Mouse (Mus musculus) limb, embryonic 11.5 days (tissue): ENCODE measurements around the gene Adcy4. TPM values are rescaled to one million over a fixed set of nuclear protein-coding genes. Genes with fewer than 3 reads are reported as not detected.
A peak's percentile ranks its signal among the peaks of the same experiment; 100 is the strongest.

Experiments
- ATAC-seq: fragments of 200-750 bp; cut with Nextera tagmentation; 2 replicates; pipeline ENCODE4 v1.8.0; 2017; ENCODE audit warnings: low read depth; ENCODE audit not compliant: insufficient number of reproducible peaks, low FRiP score, low TSS enrichment
- DNase-seq: peaks from one replicate; pipeline ENCODE4 v3.0.0-alpha.2; 2015; ENCODE audit warnings: low spot score
- H3K27ac ChIP-seq: fragments of 300-500 bp; sonication (generic); replicated peaks from 2 replicates; pipeline ENCODE4 v1.5.1; 2014; ENCODE audit warnings: low read depth, mild to moderate bottlenecking, low read length
- H3K27me3 ChIP-seq: fragments of 300-500 bp; sonication (generic); 2 replicates; pipeline ENCODE4 v1.6.1; 2014; ENCODE audit warnings: mild to moderate bottlenecking, low read length, mixed read lengths; ENCODE audit not compliant: control insufficient read depth, insufficient read depth
- H3K36me3 ChIP-seq: fragments of 300-500 bp; sonication (generic); 2 replicates; pipeline ENCODE4 v1.6.1; 2014; ENCODE audit warnings: mild to moderate bottlenecking, low read length, moderate library complexity, mixed read lengths; ENCODE audit not compliant: control insufficient read depth, insufficient read depth
- H3K4me1 ChIP-seq: fragments of 300-500 bp; sonication (generic); 2 replicates; pipeline ENCODE4 v1.6.1; 2014; ENCODE audit warnings: low read length, mixed read lengths; ENCODE audit not compliant: control insufficient read depth, insufficient read depth
- H3K4me2 ChIP-seq: fragments of 300-500 bp; sonication (generic); 2 replicates; pipeline ENCODE4 v1.6.1; 2014; ENCODE audit warnings: low read depth, mild to moderate bottlenecking, moderate library complexity; ENCODE audit not compliant: severe bottlenecking
- H3K4me3 ChIP-seq: fragments of 300-500 bp; sonication (generic); 2 replicates; pipeline ENCODE4 v1.5.1; 2014; ENCODE audit warnings: low read depth, low read length
- H3K9ac ChIP-seq: fragments of 300-500 bp; sonication (generic); 2 replicates; pipeline ENCODE4 v1.6.1; 2014; ENCODE audit warnings: mild to moderate bottlenecking, low read length
- H3K9me3 ChIP-seq: fragments of 300-500 bp; sonication (generic); 2 replicates; pipeline ENCODE4 v1.6.1; 2016; ENCODE audit warnings: low read length; ENCODE audit not compliant: control insufficient read depth
- WGBS: fragments of 180-500 bp; shearing (Covaris S2); extraction: QIAGEN DNeasy Blood & Tissue Kit; methylation state at CpG from one replicate; pipeline ENCODE4 v1.1.7; 2014; 5-methylcytosine and 5-hydroxymethylcytosine counted together
- polyA plus RNA-seq: library from polyadenylated mRNA; unstranded; fragments of >200 nt; fragmentation: Nextera tagmentation; extraction: Ambion mirVana; gene quantifications from 2 replicates; pipeline ENCODE4 v1.2.1, GENCODE M21; 2014

Adcy4 gene
- polyA plus RNA-seq, result 13.2 and 15.0 TPM in 2 replicates

DNA sequence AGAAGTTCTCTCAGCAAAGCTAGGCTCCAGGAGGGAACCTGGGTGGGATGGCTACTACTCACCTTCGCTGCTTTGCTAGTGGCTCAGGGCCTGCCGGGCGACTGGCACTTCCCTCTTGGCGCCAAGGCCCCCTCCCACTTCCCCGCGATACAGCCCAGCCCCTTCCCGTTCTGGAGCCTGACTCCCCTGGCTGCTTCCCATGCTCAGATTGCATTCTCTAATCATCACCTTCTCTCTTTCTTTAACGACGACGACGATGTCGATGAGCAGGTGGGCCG lies at the start of gene Adcy4:
Gene Adcy4, minus strand, starts transcription at position 138 of the 278 bp plus-strand sequence.
- Histone ChIP-seq H3K9ac (peak within 1 kb of the TSS; percentile 49), H3K4me3 (peak within 1 kb of the TSS; percentile 48), H3K4me2 (peak within 1 kb of the TSS; percentile 79), H3K27ac (peak within 1 kb of the TSS; percentile 3; the same call in 1 of the 2 replicates), H3K4me1 (peaks cover 18% of the 10 kb centered on the region), H3K27me3 (peaks cover 26% of the 10 kb centered on the region; the same call in 1 of the 2 replicates), H3K9me3 (no peaks in the 10 kb centered on the region), H3K36me3 (no peaks in the 10 kb centered on the region)
- DNase-seq, result no peak
- ATAC-seq, result peak; percentile 31; the same call in 1 of the 2 replicates
- 3% methylated on average over 13 of the region's 13 CpGs for WGBS

- Histone ChIP-seq H3K9ac (no peak overlapping the region), H3K36me3 (peaks cover 9% of the 10 kb centered on the region; the same call in 1 of the 2 replicates), H3K4me1 (peaks cover 20% of the 10 kb centered on the region), H3K9me3 (no peaks in the 10 kb centered on the region), H3K27ac (no peak overlapping the region), H3K4me3 (no peak overlapping the region), H3K4me2 (no peak overlapping the region), H3K27me3 (no peaks in the 10 kb centered on the region)
- DNase-seq (no peak), ATAC-seq (no peak)
- 78% methylated on average over 4 of the region's 4 CpGs for WGBS
Observed at GRCm38 (mm10) chr14:55833126-55833525, 49.2 kb upstream of the Adcy4 start.

DNA sequence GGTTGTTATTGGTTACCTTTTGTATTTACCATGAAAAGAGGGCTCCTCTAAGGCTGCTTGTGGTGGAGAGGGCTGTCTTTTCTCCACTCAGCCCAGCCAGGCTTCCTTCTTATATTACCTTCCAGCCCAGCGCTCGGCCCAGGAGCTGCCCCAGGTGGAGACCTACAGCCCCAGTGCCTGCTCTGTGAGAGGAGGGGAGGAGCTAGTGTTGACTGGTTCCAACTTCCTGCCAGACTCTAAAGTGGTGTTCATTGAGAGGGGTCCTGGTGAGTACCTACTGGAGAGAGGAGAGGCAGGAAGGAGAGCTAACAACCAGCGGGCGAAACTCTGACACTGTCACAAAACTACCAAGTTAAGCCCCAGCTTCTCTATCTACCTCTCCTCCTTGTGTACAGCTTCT lies 46.4 kb upstream of the Adcy4 start:
- WGBS, result 79% methylated on average over 4 of the region's 4 CpGs

GRCm38 (mm10) chr14:55829854-55830253 lies 46.0 kb upstream of the Adcy4 start:
- Histone ChIP-seq H3K4me1 (peaks cover 21% of the 10 kb centered on the region), H3K4me3 (no peak overlapping the region), H3K9ac (no peak overlapping the region), H3K27me3 (no peaks in the 10 kb centered on the region), H3K27ac (no peak overlapping the region), H3K4me2 (no peak overlapping the region), H3K36me3 (peaks cover 9% of the 10 kb centered on the region; the same call in 1 of the 2 replicates), H3K9me3 (no peaks in the 10 kb centered on the region)
- WGBS, result 91% methylated on average over 16 of the region's 16 CpGs
- DNase-seq, result no peak
- ATAC-seq, result no peak

More for the DNA sequence above, 46.4 kb upstream of the Adcy4 start:
- Histone ChIP-seq H3K9me3 (no peaks in the 10 kb centered on the region), H3K36me3 (peaks cover 9% of the 10 kb centered on the region; the same call in 1 of the 2 replicates), H3K4me2 (no peak overlapping the region), H3K4me1 (peaks cover 26% of the 10 kb centered on the region), H3K27me3 (no peaks in the 10 kb centered on the region), H3K9ac (no peak overlapping the region), H3K4me3 (no peak overlapping the region), H3K27ac (no peak overlapping the region)
- DNase-seq, result no peak
- no peak for ATAC-seq

DNA sequence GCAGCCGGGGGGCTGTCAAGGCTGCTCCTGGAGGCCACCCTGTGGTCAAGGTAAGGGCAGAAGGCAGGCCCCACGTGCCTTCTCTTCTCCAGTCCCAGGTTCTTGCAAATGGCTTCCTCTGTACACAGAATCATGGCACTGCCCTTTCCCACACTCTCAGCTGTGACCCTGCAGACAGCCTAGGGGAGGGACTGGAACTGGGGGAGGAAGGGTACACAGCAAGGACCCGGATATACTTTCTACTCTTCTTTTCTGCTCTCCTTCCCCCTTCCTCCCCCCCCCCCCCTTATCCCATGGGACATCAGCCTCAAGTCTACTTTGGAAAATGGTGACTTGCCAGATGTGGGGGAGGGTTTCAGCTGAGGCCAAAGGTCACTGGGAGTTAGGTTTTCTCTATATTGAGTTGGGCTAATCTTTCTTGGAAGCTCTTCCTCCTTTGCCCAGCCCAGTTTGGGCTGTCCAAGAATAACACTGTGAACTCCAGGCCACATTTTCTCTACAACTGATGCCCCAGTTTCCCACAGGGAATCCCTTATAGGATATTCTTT lies 44.9 kb upstream of the Adcy4 start:
- Histone ChIP-seq H3K27ac (no peak overlapping the region; the same call in 1 of the 2 replicates), H3K36me3 (peaks cover 9% of the 10 kb centered on the region; the same call in 1 of the 2 replicates), H3K27me3 (no peaks in the 10 kb centered on the region), H3K9me3 (no peaks in the 10 kb centered on the region), H3K4me3 (no peak overlapping the region), H3K4me1 (peaks cover 23% of the 10 kb centered on the region), H3K9ac (no peak overlapping the region), H3K4me2 (no peak overlapping the region; the same call in 1 of the 2 replicates)
- ATAC-seq (no peak), DNase-seq (no peak)
- 40% methylated on average over 3 of the region's 3 CpGs for WGBS

DNA sequence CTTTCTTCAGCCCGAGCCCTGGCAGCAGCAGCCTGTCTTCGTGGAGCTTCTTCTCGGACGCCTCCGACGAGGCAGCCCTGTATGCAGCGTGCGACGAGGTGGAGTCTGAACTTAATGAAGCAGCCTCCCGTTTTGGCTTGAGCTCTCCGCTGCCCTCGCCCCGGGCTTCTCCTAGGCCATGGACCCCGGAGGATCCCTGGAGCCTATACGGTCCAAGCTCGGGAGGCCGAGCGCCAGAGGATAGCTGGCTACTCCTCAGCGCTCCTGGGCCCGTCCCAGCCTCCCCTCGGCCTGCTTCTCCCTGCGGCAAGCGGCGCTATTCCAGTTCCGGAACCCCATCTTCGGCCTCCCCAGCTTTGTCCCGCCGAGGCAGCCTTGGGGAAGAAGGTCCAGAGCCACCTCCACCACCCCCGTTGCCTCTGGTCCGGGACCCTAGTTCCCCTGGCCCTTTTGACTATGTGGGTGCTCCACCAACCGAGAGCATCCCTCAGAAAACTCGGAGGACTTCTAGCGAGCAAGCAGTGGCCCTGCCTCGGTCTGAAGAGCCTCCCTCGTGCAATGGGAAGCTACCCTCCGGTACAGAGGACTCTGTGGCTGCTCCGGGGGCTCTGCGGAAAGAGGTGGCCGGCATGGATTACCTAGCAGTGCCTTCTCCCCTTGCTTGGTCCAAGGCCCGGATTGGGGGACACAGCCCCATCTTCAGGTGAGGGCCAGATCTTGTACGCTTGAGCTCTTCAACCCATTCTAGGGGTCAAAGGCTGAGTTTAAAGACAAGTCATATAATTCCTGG lies 42.9 kb upstream of the Adcy4 start:
- ATAC-seq, result no peak
- Histone ChIP-seq H3K27me3 (no peaks in the 10 kb centered on the region), H3K36me3 (peaks cover 9% of the 10 kb centered on the region; the same call in 1 of the 2 replicates), H3K9me3 (no peaks in the 10 kb centered on the region), H3K4me3 (peak overlapping the region; percentile 96), H3K4me1 (peaks cover 23% of the 10 kb centered on the region), H3K4me2 (peak overlapping the region; percentile 95), H3K9ac (peak overlapping the region; percentile 97), H3K27ac (peak overlapping the region; percentile 100)
- peak; percentile 47 for DNase-seq
- 7% methylated on average over 41 of the region's 41 CpGs for WGBS

GRCm38 (mm10) chr14:55826142-55826541 lies 42.2 kb upstream of the Adcy4 start:
- peak overlapping the region; percentile 100 for H3K27ac ChIP-seq
- H3K27me3 ChIP-seq, result no peaks in the 10 kb centered on the region
- H3K4me3 ChIP-seq, result peak overlapping the region; percentile 96
- H3K4me2 ChIP-seq, result peak overlapping the region; percentile 95
- peaks cover 23% of the 10 kb centered on the region for H3K4me1 ChIP-seq
- no peak for DNase-seq
- H3K9me3 ChIP-seq, result no peaks in the 10 kb centered on the region
- H3K9ac ChIP-seq, result peak overlapping the region; percentile 97
- H3K36me3 ChIP-seq, result peaks cover 6% of the 10 kb centered on the region; the same call in 1 of the 2 replicates
- no peak for ATAC-seq
- 1% methylated on average over 15 of the region's 15 CpGs for WGBS

GRCm38 (mm10) chr14:55825216-55826051 lies 41.5 kb upstream of the Adcy4 start:
- H3K4me1 ChIP-seq, result peaks cover 23% of the 10 kb centered on the region
- ATAC-seq (peak; percentile 20), DNase-seq (peak; percentile 84)

More at GRCm38 (mm10) chr14:55825216-55826051, 41.5 kb upstream of the Adcy4 start:
- Histone ChIP-seq H3K36me3 (peaks cover 4% of the 10 kb centered on the region; the same call in 1 of the 2 replicates), H3K9ac (peak overlapping the region; percentile 97), H3K27me3 (no peaks in the 10 kb centered on the region), H3K4me2 (peak overlapping the region; percentile 95), H3K4me3 (peak overlapping the region; percentile 96), H3K27ac (peak overlapping the region; percentile 100), H3K9me3 (no peaks in the 10 kb centered on the region)
- WGBS, result 0% methylated on average over 20 of the region's 37 CpGs
